Mouse (Mus musculus) CH12F3 (cell line): ENCODE data around the gene Crebl2.

Source experiments
- in situ Hi-C: fragments of 300-500 bp; cut with MboI; formaldehyde crosslinking; loops from 2 replicates; pipeline ENCODE4 v1.14.3; 2020; ENCODE audit warnings: low sequenced_read_pairs

Crebl2 gene

GRCm38 (mm10) chr6:134867325-134867724 is 37.4 kb downstream of the Crebl2 start:
- in situ Hi-C loops = no loop called here

GRCm38 (mm10) chr6:134870209-134870742 is 40.3 kb downstream of the Crebl2 start:
- in situ Hi-C loops = no loop called here

- in situ Hi-C loops = no loop called here
Observed at GRCm38 (mm10) chr6:134870887-134871286, 40.9 kb downstream of the Crebl2 start.

GRCm38 (mm10) chr6:134872236-134872635 is 42.3 kb downstream of the Crebl2 start:
- in situ Hi-C loops = no loop called here

- in situ Hi-C loops = no loop called here
Observed at GRCm38 (mm10) chr6:134873018-134873417, 43.1 kb downstream of the Crebl2 start.

- in situ Hi-C loops = no loop called here
Observed at GRCm38 (mm10) chr6:134876795-134877194, 46.8 kb downstream of the Crebl2 start.

- in situ Hi-C loops = no loop called here
Observed at GRCm38 (mm10) chr6:134877276-134877675, 47.3 kb downstream of the Crebl2 start.

GRCm38 (mm10) chr6:134877892-134878291 is 47.9 kb downstream of the Crebl2 start:
- in situ Hi-C loops = no loop called here

GRCm38 (mm10) chr6:134879556-134879955 is 49.6 kb downstream of the Crebl2 start:
- in situ Hi-C loops = no loop called here

GRCm38 (mm10) chr6:134880046-134880445 is 50.1 kb downstream of the Crebl2 start:
- in situ Hi-C loops = no loop called here

- in situ Hi-C loops = no loop called here
Observed at GRCm38 (mm10) chr6:134883661-134884060, 53.7 kb downstream of the Crebl2 start.

GRCm38 (mm10) chr6:134885515-134885914 is 55.6 kb downstream of the Crebl2 start:
- in situ Hi-C loops = no loop called here

GRCm38 (mm10) chr6:134886475-134886874 is 56.5 kb downstream of the Crebl2 start:
- in situ Hi-C loops = no loop called here

- in situ Hi-C loops = no loop called here
Observed at GRCm38 (mm10) chr6:134887008-134887407, 57.1 kb downstream of the Crebl2 start.

GRCm38 (mm10) chr6:134887711-134888449 is 57.9 kb downstream of the Crebl2 start:
- in situ Hi-C loops = no loop called here

GRCm38 (mm10) chr6:134888563-134889017 is 58.6 kb downstream of the Crebl2 start:
- in situ Hi-C loops = no loop called here

GRCm38 (mm10) chr6:134889763-134890162 is 59.8 kb downstream of the Crebl2 start:
- in situ Hi-C loops = no loop called here

GRCm38 (mm10) chr6:134890436-134890835 is 60.5 kb downstream of the Crebl2 start:
- in situ Hi-C loops = no loop called here

GRCm38 (mm10) chr6:134896570-134897436 is 66.8 kb downstream of the Crebl2 start:
- in situ Hi-C loops = no loop called here

- in situ Hi-C loops = no loop called here
Observed at GRCm38 (mm10) chr6:134897443-134898094, 67.6 kb downstream of the Crebl2 start.
